Mouse (Mus musculus): ENCODE data around the gene Gsg1l. TPM values are rescaled to one million over a fixed set of nuclear protein-coding genes. Genes with fewer than 3 reads are reported as not detected.

The Gsg1l gene
- polyA plus RNA-seq, 1 experiment from 2014 or later = 4.7 TPM

GRCm38 (mm10) chr7:125985565-125985964 lies 96.6 kb downstream of the Gsg1l start:
- Histone ChIP-seq H3K4me3 (no peak overlapping the region), H3K4me1 (replicated peaks) (peaks cover 51% of the 10 kb centered on the region), H3K9me3 (no peaks in the 10 kb centered on the region), H3K36me3 (no peaks in the 10 kb centered on the region), H3K27ac (peak overlapping the region; percentile 42; the same call in 1 of the 2 replicates), H3K27me3 (ENCODE audit: insufficient read depth, poor library complexity, severe bottlenecking) (peaks cover 8% of the 10 kb centered on the region; the same call in 1 of the 2 replicates)
- 77% methylated on average over 10 of the region's 10 CpGs for WGBS
- peak; percentile 23 for DNase-seq (ENCODE audit: low spot score)

- H3K36me3 ChIP-seq = no peaks in the 10 kb centered on the region
- peak overlapping the region; percentile 35 for H3K27ac ChIP-seq
- WGBS = 20% methylated on average over 12 of the region's 12 CpGs
- H3K27me3 ChIP-seq (ENCODE audit: insufficient read depth, poor library complexity, severe bottlenecking) = peaks cover 8% of the 10 kb centered on the region; the same call in 1 of the 2 replicates
- peaks cover 47% of the 10 kb centered on the region for H3K4me1 ChIP-seq (replicated peaks)
- no peaks in the 10 kb centered on the region for H3K9me3 ChIP-seq
- no peak for DNase-seq (ENCODE audit: low spot score)
- no peak overlapping the region for H3K4me3 ChIP-seq
These were observed 98.0 kb downstream of the Gsg1l start for GRCm38 (mm10) chr7:125983902-125984841.

GRCm38 (mm10) chr7:125979591-125979990 lies 102.6 kb downstream of the Gsg1l start:
- Histone ChIP-seq H3K4me1 (replicated peaks) (peaks cover 29% of the 10 kb centered on the region), H3K9me3 (no peaks in the 10 kb centered on the region), H3K36me3 (no peaks in the 10 kb centered on the region), H3K27me3 (ENCODE audit: insufficient read depth, poor library complexity, severe bottlenecking) (0 out of 2 replicates have a peak, but pooled peaks cover 5% of the 10 kb centered on the region), H3K27ac (no peak overlapping the region), H3K4me3 (no peak overlapping the region)
- DNase-seq (ENCODE audit: low spot score) = no peak
- 84% methylated on average over 8 of the region's 8 CpGs for WGBS

- H3K36me3 ChIP-seq = no peaks in the 10 kb centered on the region
- no peaks in the 10 kb centered on the region for H3K27me3 ChIP-seq (ENCODE audit: insufficient read depth, poor library complexity, severe bottlenecking)
- H3K4me3 ChIP-seq = no peak overlapping the region
- peaks cover 33% of the 10 kb centered on the region for H3K4me1 ChIP-seq (replicated peaks)
- H3K27ac ChIP-seq = no peak overlapping the region
- DNase-seq (ENCODE audit: low spot score) = no peak
- no peaks in the 10 kb centered on the region for H3K9me3 ChIP-seq
- 88% methylated on average over 9 of the region's 9 CpGs for WGBS
These were observed 105.5 kb downstream of the Gsg1l start for GRCm38 (mm10) chr7:125976695-125977094.

GRCm38 (mm10) chr7:125975414-125975813 lies 106.8 kb downstream of the Gsg1l start:
- no peak for DNase-seq (ENCODE audit: low spot score)
- Histone ChIP-seq H3K4me3 (no peak overlapping the region), H3K9me3 (no peaks in the 10 kb centered on the region), H3K4me1 (replicated peaks) (peaks cover 33% of the 10 kb centered on the region), H3K27me3 (ENCODE audit: insufficient read depth, poor library complexity, severe bottlenecking) (no peaks in the 10 kb centered on the region), H3K36me3 (no peaks in the 10 kb centered on the region), H3K27ac (peak overlapping the region; percentile 41; the same call in 1 of the 2 replicates)
- WGBS = 73% methylated on average over 6 of the region's 6 CpGs

GRCm38 (mm10) chr7:125973874-125974273 lies 108.3 kb downstream of the Gsg1l start:
- 61% methylated on average over 4 of the region's 4 CpGs for WGBS
- Histone ChIP-seq H3K4me1 (replicated peaks) (peaks cover 40% of the 10 kb centered on the region), H3K9me3 (no peaks in the 10 kb centered on the region), H3K4me3 (no peak overlapping the region), H3K27me3 (ENCODE audit: insufficient read depth, poor library complexity, severe bottlenecking) (no peaks in the 10 kb centered on the region), H3K27ac (peak overlapping the region; percentile 23; the same call in 1 of the 2 replicates), H3K36me3 (no peaks in the 10 kb centered on the region)
- no peak for DNase-seq (ENCODE audit: low spot score)

GRCm38 (mm10) chr7:125972776-125973175 lies 109.4 kb downstream of the Gsg1l start:
- 73% methylated on average over 6 of the region's 6 CpGs for WGBS
- Histone ChIP-seq H3K27me3 (ENCODE audit: insufficient read depth, poor library complexity, severe bottlenecking) (no peaks in the 10 kb centered on the region), H3K4me1 (replicated peaks) (peaks cover 45% of the 10 kb centered on the region), H3K4me3 (no peak overlapping the region), H3K9me3 (no peaks in the 10 kb centered on the region), H3K27ac (0 out of 2 replicates have a peak overlapping the region, but pooled peaks have one; percentile 2), H3K36me3 (no peaks in the 10 kb centered on the region)
- no peak for DNase-seq (ENCODE audit: low spot score)

GRCm38 (mm10) chr7:125972174-125972672 lies 110.0 kb downstream of the Gsg1l start:
- Histone ChIP-seq H3K36me3 (no peaks in the 10 kb centered on the region), H3K4me3 (no peak overlapping the region), H3K27me3 (ENCODE audit: insufficient read depth, poor library complexity, severe bottlenecking) (no peaks in the 10 kb centered on the region), H3K27ac (peak overlapping the region; percentile 9; the same call in 1 of the 2 replicates), H3K9me3 (no peaks in the 10 kb centered on the region), H3K4me1 (replicated peaks) (peaks cover 50% of the 10 kb centered on the region)
- no peak for DNase-seq (ENCODE audit: low spot score)
- WGBS = 64% methylated on average over 7 of the region's 7 CpGs

GRCm38 (mm10) chr7:125969076-125969475 lies 113.1 kb downstream of the Gsg1l start:
- H3K27me3 ChIP-seq (ENCODE audit: insufficient read depth, poor library complexity, severe bottlenecking) = no peaks in the 10 kb centered on the region
- no peak for DNase-seq (ENCODE audit: low spot score)
- no peaks in the 10 kb centered on the region for H3K9me3 ChIP-seq
- H3K36me3 ChIP-seq = no peaks in the 10 kb centered on the region
- no peak overlapping the region for H3K27ac ChIP-seq
- 80% methylated on average over 3 of the region's 3 CpGs for WGBS
- no peak overlapping the region for H3K4me3 ChIP-seq
- H3K4me1 ChIP-seq (replicated peaks) = peaks cover 69% of the 10 kb centered on the region

GRCm38 (mm10) chr7:125966402-125967261 lies 115.6 kb downstream of the Gsg1l start:
- H3K27ac ChIP-seq = peak overlapping the region; percentile 65
- peak; percentile 35 for DNase-seq (ENCODE audit: low spot score)
- 50% methylated on average over 16 of the region's 16 CpGs for whole genome bisulfite sequencing

GRCm38 (mm10) chr7:125964087-125964607 lies 118.1 kb downstream of the Gsg1l start:
- 75% methylated on average over 8 of the region's 8 CpGs for WGBS
- Histone ChIP-seq H3K9me3 (no peaks in the 10 kb centered on the region), H3K27me3 (ENCODE audit: insufficient read depth, poor library complexity, severe bottlenecking) (peaks cover 5% of the 10 kb centered on the region; the same call in 1 of the 2 replicates), H3K4me1 (replicated peaks) (peaks cover 48% of the 10 kb centered on the region), H3K36me3 (no peaks in the 10 kb centered on the region), H3K27ac (peak overlapping the region; percentile 0; the same call in 1 of the 2 replicates), H3K4me3 (no peak overlapping the region)
- DNase-seq (ENCODE audit: low spot score) = no peak

More at GRCm38 (mm10) chr7:125966402-125967261, 115.6 kb downstream of the Gsg1l start:
- Histone ChIP-seq H3K4me3 (no peak overlapping the region), H3K4me1 (replicated peaks) (peaks cover 49% of the 10 kb centered on the region), H3K27me3 (ENCODE audit: insufficient read depth, poor library complexity, severe bottlenecking) (no peaks in the 10 kb centered on the region), H3K9me3 (no peaks in the 10 kb centered on the region), H3K36me3 (no peaks in the 10 kb centered on the region)

Data from hindbrain, embryonic 10.5 days (tissue).